Mouse (Mus musculus): Measurements from ENCODE around the gene Gss.
"Not testable (repeated sequence)": the region's sequence is repeated elsewhere in the genome, so short reads cannot be mapped to it uniquely, and the experiment has no call there.

The Gss gene

GRCm38 (mm10) chr2:155616971-155617370 is 24.4 kb upstream of the Gss start:
- no peak for DNase-seq (ENCODE audit: low spot score)

DNA sequence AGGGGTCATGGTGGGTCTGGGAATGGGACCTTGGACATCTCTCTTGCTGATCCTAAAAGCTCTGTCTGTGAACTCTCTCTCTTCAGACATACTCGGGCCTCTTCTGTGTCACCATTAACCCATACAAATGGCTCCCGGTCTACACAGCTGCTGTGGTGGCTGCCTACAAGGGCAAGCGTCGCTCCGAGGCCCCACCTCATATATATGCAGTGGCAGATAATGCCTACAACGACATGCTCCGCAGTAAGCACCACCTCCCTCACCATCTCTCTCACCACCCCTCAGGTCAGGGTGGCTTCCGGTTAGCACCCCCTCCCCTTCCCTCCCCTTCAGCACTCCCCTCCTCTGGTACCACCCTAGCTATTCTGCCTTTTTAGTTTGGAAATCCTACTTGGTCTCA is 21.3 kb upstream of the Gss start:
- no peak for DNase-seq (ENCODE audit: low spot score)

GRCm38 (mm10) chr2:155613326-155613755 is 20.7 kb upstream of the Gss start:
- no peak for DNase-seq (ENCODE audit: low spot score)

DNA sequence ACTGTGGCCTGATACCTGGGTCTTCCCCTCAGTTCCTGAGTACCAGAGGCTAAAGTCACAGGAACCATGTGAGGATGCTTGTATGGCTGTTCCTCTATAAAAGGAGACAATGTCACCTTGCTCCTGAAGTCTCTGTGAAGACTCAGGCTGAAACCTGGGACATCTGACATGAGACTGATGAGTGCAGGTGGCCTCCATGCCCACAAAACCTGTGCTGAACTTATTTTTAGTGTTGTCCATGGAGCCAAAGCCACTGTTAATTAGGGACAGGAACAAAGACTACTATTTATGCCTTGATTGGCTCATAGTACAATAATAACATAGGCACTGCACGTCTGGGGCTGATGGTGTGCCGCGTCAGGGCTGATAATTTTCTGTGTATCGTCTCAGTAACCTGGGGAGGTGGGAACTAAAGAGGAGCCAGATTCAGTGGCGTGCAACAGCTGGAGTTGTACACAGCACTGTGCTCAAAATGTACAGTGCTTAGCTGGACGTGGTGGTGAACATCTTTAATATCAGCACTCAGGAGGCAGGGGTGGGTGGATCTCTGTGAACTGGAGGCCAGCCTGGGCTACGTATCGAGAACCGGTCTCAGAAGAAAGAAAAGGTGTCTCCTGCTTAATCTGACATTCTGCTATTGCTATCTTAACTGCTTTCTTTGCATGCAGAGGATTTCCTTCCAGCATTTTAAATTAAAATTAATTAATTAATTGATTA is 19.4 kb upstream of the Gss start:
- no peak for DNase-seq (ENCODE audit: low spot score)

- no peak for DNase-seq (ENCODE audit: low spot score)
Observed at GRCm38 (mm10) chr2:155610978-155611377, 18.4 kb upstream of the Gss start, which contains the start of gene Myh7b. Gene Myh7b, plus strand, starts transcription at chr2:155611212.

GRCm38 (mm10) chr2:155606360-155606759 is 13.8 kb upstream of the Gss start:
- no peak for DNase-seq (ENCODE audit: low spot score)

DNA sequence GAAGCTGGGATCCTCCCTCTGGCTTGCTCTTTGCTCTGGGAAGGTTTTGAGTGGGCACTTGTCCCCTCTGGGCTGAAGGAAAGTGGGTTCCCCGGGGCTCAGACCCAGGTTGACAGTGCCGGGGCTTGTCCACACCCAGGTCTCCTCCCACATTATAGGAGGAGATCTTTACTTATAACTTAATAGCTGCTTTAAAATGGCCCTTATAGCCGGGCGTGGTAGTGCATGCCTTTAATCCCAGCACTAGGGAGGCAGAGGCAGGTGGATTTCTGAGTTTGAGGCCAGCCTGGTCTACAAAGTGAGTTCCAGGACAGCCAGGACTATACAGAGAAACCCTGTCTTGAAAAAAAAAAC is 12.6 kb upstream of the Gss start:
- not testable (repeated sequence) for DNase-seq (ENCODE audit: low spot score)

DNA sequence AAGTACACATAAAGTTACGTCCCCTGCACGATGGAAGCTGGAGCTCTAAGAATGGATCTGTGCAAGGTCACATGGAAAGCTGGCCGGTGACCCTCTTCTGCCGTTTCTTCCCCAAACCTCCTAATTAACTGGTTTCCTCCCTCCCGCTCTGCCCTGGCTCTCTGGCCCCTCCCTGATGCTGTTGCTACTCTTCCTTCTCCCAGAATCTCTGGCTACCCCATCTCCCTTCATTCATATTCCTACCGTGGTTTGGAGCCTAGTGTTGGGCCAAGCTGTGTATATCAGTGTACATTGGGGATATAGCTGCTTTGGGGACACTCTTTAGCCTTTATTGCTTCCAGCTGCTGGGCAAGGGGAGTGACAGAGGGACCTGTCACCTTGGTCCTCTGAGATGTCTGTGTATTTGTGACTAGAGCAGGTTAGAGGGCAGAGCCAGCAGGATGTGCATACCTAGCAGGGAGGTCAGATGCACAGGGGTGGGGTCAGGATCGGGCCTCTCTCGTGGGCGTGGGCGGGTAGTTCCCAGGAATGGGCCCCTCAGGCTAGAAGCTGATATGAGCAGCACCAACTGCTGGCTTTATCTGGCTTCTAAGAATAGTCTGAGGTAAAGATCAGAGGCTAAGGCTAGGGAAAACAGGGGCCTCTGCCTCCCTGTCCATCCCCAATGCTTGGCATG is 12.1 kb upstream of the Gss start:
- DNase-seq (ENCODE audit: low spot score) = no peak

GRCm38 (mm10) chr2:155603707-155604106 is 11.1 kb upstream of the Gss start:
- DNase-seq (ENCODE audit: low spot score) = no peak

- DNase-seq (ENCODE audit: low spot score) = no peak
Observed at GRCm38 (mm10) chr2:155595516-155595915, 2.9 kb upstream of the Gss start.

- DNase-seq (ENCODE audit: low spot score) = no peak
Observed at GRCm38 (mm10) chr2:155592854-155593283, 259 bp upstream of the Gss start.

DNA sequence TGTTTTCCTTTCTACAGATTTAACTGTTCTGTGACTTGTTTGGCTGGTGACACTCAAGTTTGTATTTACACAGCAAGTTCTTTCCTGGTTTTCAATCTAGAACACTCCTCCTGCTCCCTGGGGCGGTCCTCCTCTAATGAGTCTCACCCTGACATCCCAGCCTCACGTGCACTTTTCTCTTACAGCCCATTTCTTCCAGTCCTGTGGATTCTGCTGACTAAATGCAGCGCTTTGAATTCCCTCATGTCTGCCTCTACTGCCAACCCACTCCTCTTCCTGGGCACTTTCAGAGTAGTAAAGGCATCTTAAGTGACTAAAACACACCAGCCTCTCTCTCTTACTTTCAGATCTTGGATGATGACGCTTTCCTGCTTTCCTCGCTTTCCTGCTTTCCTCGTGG is 934 bp downstream of the Gss start:
- DNase-seq (ENCODE audit: low spot score) = no peak

DNA sequence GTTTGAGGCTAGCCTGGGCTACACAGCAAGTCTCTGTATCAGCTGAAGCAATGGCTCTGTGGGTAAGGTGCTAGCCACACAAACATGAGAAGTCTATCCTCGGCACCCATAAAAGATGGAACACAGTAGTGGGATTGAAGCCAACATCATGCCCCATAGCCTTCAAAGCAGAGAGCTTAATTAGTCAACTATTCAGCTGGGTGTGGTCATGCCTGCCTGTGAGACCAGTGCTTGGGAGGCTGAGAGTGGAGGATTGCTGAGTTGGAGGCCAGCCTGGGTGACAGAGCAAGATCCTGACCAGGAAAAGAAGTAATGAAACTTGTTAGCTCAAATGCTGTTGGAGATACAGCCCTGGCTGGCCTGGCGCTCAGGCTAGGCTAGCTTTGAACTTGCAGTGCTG is 1.7 kb downstream of the Gss start:
- DNase-seq (ENCODE audit: low spot score) = no peak

DNA sequence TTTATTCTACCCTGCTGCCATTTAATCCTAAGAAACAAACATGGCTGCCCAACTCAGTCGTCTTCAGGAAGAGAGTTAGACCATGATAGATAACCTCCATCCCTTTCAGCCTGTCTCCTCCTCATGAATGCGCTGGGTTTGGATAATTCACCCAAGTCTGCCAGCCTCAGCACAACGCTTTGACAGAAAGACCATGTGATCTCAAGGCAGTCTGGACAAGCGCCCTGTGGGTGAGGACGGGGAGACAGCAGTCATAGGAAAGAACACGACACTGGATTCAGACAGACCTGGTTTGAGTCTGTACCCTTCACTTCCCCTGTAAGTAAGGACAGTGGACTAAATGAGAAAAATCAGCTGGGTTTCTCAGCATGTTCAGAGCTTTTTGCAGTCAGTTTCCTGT is 3.1 kb downstream of the Gss start:
- no peak for DNase-seq (ENCODE audit: low spot score)

DNA sequence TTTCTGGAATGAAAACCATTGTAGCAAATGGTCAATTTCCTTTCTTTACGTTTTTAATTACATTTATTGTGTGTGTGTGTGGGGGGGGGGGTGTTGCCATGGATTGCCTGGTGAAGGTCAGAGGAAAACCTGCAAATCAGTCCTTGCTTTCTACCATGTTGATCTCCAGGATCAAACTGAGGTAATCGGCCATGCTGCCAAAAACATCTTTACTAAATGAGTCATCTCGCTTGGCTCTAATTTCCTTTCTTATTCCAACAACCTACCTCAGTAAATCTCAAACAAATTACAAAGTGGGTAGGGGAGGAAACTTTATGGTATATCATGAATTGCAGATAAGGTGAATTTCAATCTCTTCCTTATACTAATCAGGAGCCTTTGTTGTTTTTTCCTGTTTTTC is 4.5 kb downstream of the Gss start:
- DNase-seq (ENCODE audit: low spot score) = no peak

- no peak for DNase-seq (ENCODE audit: low spot score)
Observed at GRCm38 (mm10) chr2:155585486-155585885, 7.1 kb downstream of the Gss start.

DNA sequence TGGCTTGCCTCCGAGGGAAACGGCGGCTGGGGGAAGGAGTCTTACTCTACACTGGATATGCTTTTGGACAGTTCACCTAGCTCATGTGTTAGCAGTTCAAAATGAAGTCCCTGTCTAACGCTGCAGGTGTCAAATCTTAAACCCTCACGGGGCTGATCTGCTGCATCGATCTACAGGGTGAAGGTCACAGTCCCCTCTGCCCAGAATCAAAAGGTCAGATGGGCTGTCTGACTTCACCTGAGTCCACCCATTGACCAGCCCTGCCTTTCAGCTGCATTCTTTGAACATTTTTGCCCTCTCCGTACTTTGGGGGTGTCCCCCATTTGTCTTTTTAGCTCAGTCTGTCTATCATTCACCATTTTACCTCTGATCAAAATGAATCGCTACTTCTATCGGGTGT is 7.5 kb downstream of the Gss start:
- no peak for DNase-seq (ENCODE audit: low spot score)

DNA sequence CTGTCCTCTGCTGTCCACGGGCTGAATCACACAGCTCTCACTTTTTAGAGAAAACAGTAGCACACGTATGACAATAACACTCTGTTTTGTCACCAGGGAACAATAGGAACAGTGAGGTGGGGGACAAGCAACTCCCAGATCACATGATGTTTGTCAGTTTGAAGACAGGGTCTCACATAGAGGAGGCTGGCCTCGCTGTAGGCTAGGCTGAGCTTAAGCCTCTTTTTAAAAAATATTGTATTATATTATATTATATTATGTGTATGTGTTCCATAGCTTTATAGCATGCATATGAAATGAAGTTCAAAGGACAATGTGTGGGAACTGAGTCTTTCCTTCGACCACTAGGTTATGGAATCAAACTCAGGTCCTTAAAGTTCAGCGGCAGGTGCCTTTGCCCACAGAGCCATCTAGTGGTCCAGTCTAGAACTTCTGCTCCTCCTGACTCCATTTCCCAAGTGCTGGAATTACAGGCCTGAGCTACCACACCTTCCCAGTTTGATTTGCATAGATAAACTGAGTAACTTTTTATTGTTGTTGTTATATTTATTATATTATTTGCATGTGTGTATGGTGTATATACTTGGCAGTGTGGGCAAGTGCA is 8.6 kb downstream of the Gss start:
- DNase-seq (ENCODE audit: low spot score) = no peak

GRCm38 (mm10) chr2:155582996-155583395 is 9.6 kb downstream of the Gss start:
- no peak for DNase-seq (ENCODE audit: low spot score)

- no peak for DNase-seq (ENCODE audit: low spot score)
Observed at GRCm38 (mm10) chr2:155582384-155582995, 10.1 kb downstream of the Gss start.

GRCm38 (mm10) chr2:155580331-155580730 is 12.3 kb downstream of the Gss start:
- DNase-seq (ENCODE audit: low spot score) = no peak

- no peak for DNase-seq (ENCODE audit: low spot score)
Observed at GRCm38 (mm10) chr2:155576656-155577055, 16.0 kb downstream of the Gss start.

GRCm38 (mm10) chr2:155574700-155575099 is 17.9 kb downstream of the Gss start:
- DNase-seq (ENCODE audit: low spot score) = no peak
